Mouse (Mus musculus) heart, adult 2 months (tissue): ENCODE measurements at regions not wholly inside any gene's neighbourhood (a gene's known extent, or its start where the extent isn't known, plus 50 kb on each side); places are given as distances from the start of the nearest gene placed in this dataset.

Experiments used
- DNase-seq, 2 experiments: peaks; one replicate each; pipeline ENCODE4 v3.0.0; 2021
- H3K27ac ChIP-seq: fragments of 200-600 bp; 2 replicates; pipeline ENCODE4 v1.8.1; 2022
- H3K27me3 ChIP-seq: fragments of 200-500 bp; 2 replicates; pipeline ENCODE4 v1.6.1; 2012; ENCODE audit warnings: mild to moderate bottlenecking, low read length, inconsistent platforms, mixed read lengths; ENCODE audit not compliant: control insufficient read depth, insufficient read depth
- H3K36me3 ChIP-seq: fragments of 200-500 bp; 2 replicates; pipeline ENCODE4 v1.6.1; 2012; ENCODE audit warnings: low read length, inconsistent platforms; ENCODE audit not compliant: control insufficient read depth, insufficient read depth
- H3K4me1 ChIP-seq: fragments of 200-500 bp; 2 replicates; pipeline ENCODE4 v1.6.1; 2011; ENCODE audit warnings: low read length; ENCODE audit not compliant: control insufficient read depth, insufficient read depth
- H3K4me3 ChIP-seq: fragments of 200-600 bp; 2 replicates; pipeline ENCODE4 v1.8.1; 2022
- H3K79me2 ChIP-seq: fragments of 200-500 bp; replicated peaks from 2 replicates; pipeline ENCODE4 v1.6.1; 2012; ENCODE audit warnings: mild to moderate bottlenecking, inconsistent platforms, low read length, moderate library complexity, mixed read lengths; ENCODE audit not compliant: control insufficient read depth, insufficient read depth
- H3K9ac ChIP-seq: fragments of 200-500 bp; 2 replicates; pipeline ENCODE4 v1.6.1; 2012; ENCODE audit warnings: low read depth, mild to moderate bottlenecking, control low read depth, inconsistent platforms, low read length, mixed read lengths
- CTCF ChIP-seq: fragments of 200-600 bp; IDR thresholded peaks from 2 replicates; pipeline ENCODE4 v1.8.1; 2022; ENCODE audit warnings: antibody characterized with exemption, mild to moderate bottlenecking, moderate library complexity
- EP300 ChIP-seq: fragments of 200-500 bp; IDR thresholded peaks from 2 replicates; pipeline ENCODE4 v1.6.1; 2011; ENCODE audit warnings: low read depth, low read length, control low read depth; ENCODE audit not compliant: insufficient read depth
- POLR2A ChIP-seq: fragments of 200-500 bp; IDR thresholded peaks from 2 replicates; pipeline ENCODE4 v1.6.1; 2011; ENCODE audit warnings: mild to moderate bottlenecking, low read depth, low read length, control low read depth; ENCODE audit not compliant: insufficient read depth
- WGBS: fragments of 180-500 bp; shearing (Covaris S2); methylation state at CpG from one replicate; pipeline ENCODE4 v1.1.7; 2018; 5-methylcytosine and 5-hydroxymethylcytosine counted together
- intact Hi-C: fragments of 180-260 bp; cut with DNase I; formaldehyde crosslinking; loops from one replicate; pipeline ENCODE4 v1.15.1; 2025

DNA sequence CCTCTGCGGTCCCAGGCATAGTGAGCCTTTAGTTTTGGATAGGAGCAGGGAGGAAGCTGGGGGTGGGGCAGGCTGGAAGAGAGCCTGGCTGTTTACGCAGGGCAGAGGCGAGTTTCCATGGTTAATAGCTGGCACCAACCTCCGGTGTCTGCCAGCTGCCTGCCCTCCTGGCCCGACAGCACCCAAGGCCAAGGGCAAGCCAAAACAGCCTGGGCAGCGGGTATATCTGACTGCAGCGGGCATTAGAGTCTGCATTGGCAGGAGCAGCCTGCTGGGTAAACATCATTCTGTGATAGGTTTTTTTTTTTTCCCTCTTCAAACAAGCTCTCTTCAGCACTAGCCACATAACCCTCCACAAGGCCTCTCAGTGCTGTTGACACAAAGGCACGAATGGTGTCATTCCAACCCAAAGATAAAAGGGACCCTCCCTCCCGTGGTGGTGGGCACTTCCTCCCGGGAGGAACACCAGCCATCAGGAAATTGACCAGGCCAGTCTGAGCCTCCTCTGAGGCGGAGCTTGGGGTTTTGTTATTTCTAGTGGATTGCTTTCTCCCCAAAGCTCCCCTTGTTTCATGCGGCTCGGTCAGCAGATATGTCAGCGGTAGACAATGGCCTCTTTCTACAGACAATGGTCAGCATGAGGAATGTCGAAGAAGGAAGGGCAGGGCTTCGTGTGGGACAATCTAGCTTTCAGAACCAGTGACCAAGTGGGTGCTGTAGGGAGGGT is 131.4 kb downstream of the Mycn start:
- H3K4me1 ChIP-seq, result peaks cover 3% of the 10 kb centered on the region
- H3K4me3 ChIP-seq, result peak overlapping the region; percentile 30; the same call in 1 of the 2 replicates
- 0 out of 2 replicates have a peak overlapping the region, but pooled peaks have one; percentile 5 for H3K9ac ChIP-seq
- DNase-seq, result peak; percentile 75 to 85
- TF ChIP-seq POLR2A (no peak), EP300 (0 out of 2 replicates have a peak, but pooled peaks have one; percentile 23)
- H3K36me3 ChIP-seq, result no peaks in the 10 kb centered on the region
- H3K27ac ChIP-seq, result peak overlapping the region; percentile 67
- WGBS, result 8% methylated on average over 16 of the region's 16 CpGs
- H3K27me3 ChIP-seq, result no peaks in the 10 kb centered on the region
- no peaks in the 10 kb centered on the region for H3K79me2 ChIP-seq
- intact Hi-C loops, result loop anchor here (1.0 kb wide), 1 partner anchor 94 kb away; no protein-coding TSS in a partner anchor

DNA sequence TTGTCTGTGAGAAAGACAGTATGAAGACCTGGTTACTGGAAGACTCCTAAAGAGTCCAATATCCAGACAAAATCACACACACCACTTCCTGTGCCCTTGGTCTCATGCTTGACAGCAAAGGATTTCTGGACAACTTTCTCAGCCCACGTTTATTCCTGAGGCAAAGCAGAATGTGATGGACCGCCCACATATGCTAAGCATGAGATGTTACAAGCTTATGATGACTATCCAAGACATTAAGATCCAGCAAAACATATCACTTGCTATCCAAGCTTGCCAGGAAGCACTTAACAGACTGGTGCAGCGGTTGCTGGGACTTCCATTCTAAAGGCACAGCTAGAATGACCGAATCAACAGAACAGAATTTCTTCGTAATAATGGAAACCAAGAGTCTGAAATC is 133.6 kb downstream of the Mycn start:
- 82% methylated on average over 5 of the region's 5 CpGs for WGBS
- Histone ChIP-seq H3K79me2 (no peaks in the 10 kb centered on the region), H3K4me1 (peaks cover 3% of the 10 kb centered on the region), H3K4me3 (no peak overlapping the region), H3K36me3 (no peaks in the 10 kb centered on the region), H3K27me3 (no peaks in the 10 kb centered on the region), H3K27ac (no peak overlapping the region), H3K9ac (no peak overlapping the region)
- DNase-seq, result no peak
- no peak for TF ChIP-seq EP300
- TF ChIP-seq CTCF, result no peak
- no peak for TF ChIP-seq POLR2A
- intact Hi-C loops, result no loop called here

DNA sequence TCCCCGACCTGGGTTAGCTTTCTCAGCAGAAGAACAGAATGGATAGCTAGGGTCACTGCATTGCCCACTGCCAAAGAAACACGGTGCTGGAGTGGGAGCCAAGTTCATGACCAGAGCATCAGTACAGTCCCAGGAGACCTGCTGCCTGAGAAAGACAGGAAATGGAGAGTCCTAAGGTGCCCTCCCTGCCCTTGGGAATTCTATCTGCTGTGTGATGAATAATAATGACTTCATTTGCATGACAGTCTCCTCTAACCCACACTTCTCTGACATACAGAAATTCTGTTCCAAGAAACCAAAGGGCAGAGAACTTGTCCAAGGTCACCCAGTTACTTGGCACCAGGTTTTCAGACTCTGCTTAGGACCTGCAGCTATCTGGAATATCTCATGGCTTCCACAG is 138.1 kb downstream of the Mycn start:
- H3K9ac ChIP-seq, result no peak overlapping the region
- intact Hi-C loops, result no loop called here
- no peaks in the 10 kb centered on the region for H3K27me3 ChIP-seq
- no peak overlapping the region for H3K27ac ChIP-seq
- H3K4me1 ChIP-seq, result no peaks in the 10 kb centered on the region
- H3K36me3 ChIP-seq, result no peaks in the 10 kb centered on the region
- WGBS, result 50% methylated on average over 2 of the region's 2 CpGs
- H3K4me3 ChIP-seq, result no peak overlapping the region
- no peak for DNase-seq
- H3K79me2 ChIP-seq, result no peaks in the 10 kb centered on the region
- TF ChIP-seq CTCF (no peak), POLR2A (no peak), EP300 (no peak)

DNA sequence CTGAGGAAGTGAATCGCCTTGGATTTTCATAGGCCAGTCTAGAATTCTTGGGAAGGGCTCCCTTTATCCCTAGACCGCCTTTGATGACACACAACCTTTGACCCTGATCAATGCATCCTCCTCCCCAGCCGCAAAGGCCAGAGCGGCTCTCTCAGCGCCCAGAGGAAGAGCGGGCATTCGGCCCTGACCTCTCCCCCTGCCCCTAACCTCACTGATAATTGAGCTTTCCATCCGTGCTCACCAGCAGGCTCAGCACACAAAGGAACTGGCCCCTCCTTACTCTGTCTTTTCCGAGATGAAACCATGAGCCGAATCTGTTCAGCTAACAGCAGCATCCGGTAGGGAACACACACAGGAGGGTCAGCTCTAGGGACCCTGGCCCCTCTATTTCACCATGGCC is 139.3 kb downstream of the Mycn start:
- H3K4me3 ChIP-seq, result no peak overlapping the region
- no peaks in the 10 kb centered on the region for H3K4me1 ChIP-seq
- DNase-seq, result no peak
- TF ChIP-seq CTCF, result no peak
- no peak for TF ChIP-seq POLR2A
- TF ChIP-seq EP300, result no peak
- H3K36me3 ChIP-seq, result no peaks in the 10 kb centered on the region
- H3K79me2 ChIP-seq, result no peaks in the 10 kb centered on the region
- no peak overlapping the region for H3K9ac ChIP-seq
- intact Hi-C loops, result no loop called here
- H3K27me3 ChIP-seq, result no peaks in the 10 kb centered on the region
- 42% methylated on average over 11 of the region's 11 CpGs for WGBS
- no peak overlapping the region for H3K27ac ChIP-seq

DNA sequence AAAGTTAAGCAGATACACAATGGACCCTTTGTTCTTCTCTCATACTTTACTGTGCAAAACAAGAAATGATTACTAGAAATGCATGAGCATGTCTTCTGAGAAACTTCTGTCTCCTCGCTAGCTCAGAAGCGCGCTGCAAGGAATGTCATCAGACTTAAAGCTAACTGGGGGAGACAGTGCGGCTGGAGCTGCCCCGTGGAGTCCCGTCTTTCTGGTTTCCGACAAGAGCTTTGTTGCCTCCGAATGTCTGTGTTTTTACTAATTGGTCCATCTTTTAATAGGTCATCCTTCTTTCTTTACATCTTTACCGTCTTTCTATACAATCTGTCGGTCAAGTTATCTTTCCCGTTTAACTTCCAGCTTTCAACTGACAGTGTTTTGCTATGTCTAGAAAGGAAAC is 140.0 kb downstream of the Mycn start:
- no peak overlapping the region for H3K4me3 ChIP-seq
- TF ChIP-seq EP300 (no peak), CTCF (no peak), POLR2A (no peak)
- intact Hi-C loops, result no loop called here
- 62% methylated on average over 11 of the region's 11 CpGs for WGBS
- no peak for DNase-seq
- no peaks in the 10 kb centered on the region for H3K79me2 ChIP-seq
- H3K9ac ChIP-seq, result no peak overlapping the region
- no peaks in the 10 kb centered on the region for H3K27me3 ChIP-seq
- H3K4me1 ChIP-seq, result no peaks in the 10 kb centered on the region
- H3K36me3 ChIP-seq, result no peaks in the 10 kb centered on the region
- no peak overlapping the region for H3K27ac ChIP-seq

DNA sequence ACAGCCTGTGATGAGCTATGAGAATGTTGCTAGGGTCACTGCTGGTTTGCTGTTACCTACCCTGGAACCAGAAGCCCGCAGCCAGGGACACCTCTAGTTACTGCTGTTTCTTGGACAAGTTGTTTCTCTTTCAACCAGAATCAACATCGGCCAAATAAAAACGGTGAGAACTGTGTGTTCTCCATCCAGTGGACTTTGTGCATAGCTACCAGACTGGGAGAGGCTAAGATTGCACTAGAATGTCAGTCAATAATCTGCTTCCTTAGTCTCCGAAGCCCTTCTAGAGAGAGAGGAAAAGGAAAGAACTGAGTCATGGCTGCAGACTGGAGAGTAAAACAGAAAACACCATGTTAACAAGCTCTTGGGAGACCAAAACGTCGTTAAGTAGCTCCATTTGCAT is 141.6 kb downstream of the Mycn start:
- no peak overlapping the region for H3K27ac ChIP-seq
- no peaks in the 10 kb centered on the region for H3K79me2 ChIP-seq
- H3K27me3 ChIP-seq, result no peaks in the 10 kb centered on the region
- no peak for DNase-seq
- TF ChIP-seq POLR2A (no peak), EP300 (no peak), CTCF (no peak)
- no peak overlapping the region for H3K9ac ChIP-seq
- H3K36me3 ChIP-seq, result no peaks in the 10 kb centered on the region
- no peaks in the 10 kb centered on the region for H3K4me1 ChIP-seq
- intact Hi-C loops, result no loop called here
- H3K4me3 ChIP-seq, result no peak overlapping the region
- WGBS, result 82% methylated on average over 6 of the region's 6 CpGs
